Mouse (Mus musculus): ENCODE measurements around the gene Triap1. TPM values are rescaled to one million over a fixed set of nuclear protein-coding genes. Genes with fewer than 3 reads are reported as not detected.
"Not testable (repeated sequence)": the region's sequence is repeated elsewhere in the genome, so short reads cannot be mapped to it uniquely, and the experiment has no call there.

Gene Triap1
- total RNA-seq, 2 experiments from 2014 or later = 15.6 to 33.7 TPM

- ATAC-seq (replicated peaks; ENCODE audit: poor library complexity, severe bottlenecking) = no peak
These were observed 33.3 kb downstream of the Triap1 start for GRCm38 (mm10) chr5:115374204-115374820.

DNA sequence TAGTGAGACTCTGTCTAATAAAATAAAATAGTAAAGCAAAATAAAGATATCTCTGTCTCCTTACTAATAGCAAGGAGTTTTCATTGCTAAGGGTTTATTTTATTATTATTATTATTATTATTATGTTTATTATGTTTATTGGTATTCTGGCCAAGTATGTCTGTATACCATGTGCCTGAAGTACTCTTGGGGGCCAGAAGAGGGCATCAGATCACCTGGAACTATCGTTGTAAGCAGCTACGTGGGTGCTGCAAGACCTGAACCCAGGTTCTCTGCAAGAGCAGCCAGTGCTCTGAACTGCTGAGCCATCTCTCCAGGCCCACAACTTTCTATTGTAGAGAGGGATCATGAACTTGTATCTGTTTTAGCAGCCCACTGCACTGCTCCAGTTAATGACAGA is 34.4 kb downstream of the Triap1 start:
- ATAC-seq (replicated peaks; ENCODE audit: poor library complexity, severe bottlenecking) = no peak

DNA sequence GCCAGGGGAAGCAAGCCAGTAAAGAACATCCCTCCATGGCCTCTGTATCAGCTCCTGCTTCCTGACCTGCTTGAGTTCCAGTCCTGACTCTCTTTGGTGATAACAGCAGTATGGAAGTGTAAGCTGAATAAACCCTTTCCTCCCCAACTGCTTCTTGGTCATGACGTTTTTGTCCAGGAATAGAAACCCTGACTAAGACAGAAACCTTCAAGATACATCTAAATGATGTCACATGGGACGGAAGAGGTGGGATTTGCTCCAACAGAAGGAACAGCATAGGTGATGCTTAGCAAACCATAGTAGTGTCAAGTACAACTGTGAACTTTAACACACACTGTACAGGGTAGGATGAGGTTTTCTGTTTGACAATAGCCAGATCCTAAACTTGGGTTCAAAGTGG is 37.9 kb downstream of the Triap1 start:
- not testable (repeated sequence) for ATAC-seq (replicated peaks; ENCODE audit: poor library complexity, severe bottlenecking)

GRCm38 (mm10) chr5:115391935-115392334 is 50.9 kb downstream of the Triap1 start:
- ATAC-seq (replicated peaks; ENCODE audit: poor library complexity, severe bottlenecking) = no peak

- no peak for ATAC-seq (replicated peaks; ENCODE audit: poor library complexity, severe bottlenecking)
These were observed 51.9 kb downstream of the Triap1 start for GRCm38 (mm10) chr5:115392969-115393368.

Other genes with a start within 250 kb of the Triap1 start
- not detected in 2 replicates for gene Gm10401, start 242.9 kb upstream of the Triap1 start, total RNA-seq (2014; fragmentation: Nextera tagmentation)
- 0.26 TPM in 1 of 2 replicates, not detected in the other for gene Gm10401, start 242.9 kb upstream of the Triap1 start, total RNA-seq (2017)
- 32.0 and 59.2 TPM in 2 replicates for gene Acads, start 221.9 kb upstream of the Triap1 start, total RNA-seq (2014; fragmentation: Nextera tagmentation)
- gene Acads, start 221.9 kb upstream of the Triap1 start, total RNA-seq (2017) = 24.3 and 27.6 TPM in 2 replicates
- 12.5 and 16.4 TPM in 2 replicates for gene Unc119b, start 206.2 kb upstream of the Triap1 start, total RNA-seq (2014; fragmentation: Nextera tagmentation)
- gene Unc119b, start 206.2 kb upstream of the Triap1 start, total RNA-seq (2017) = 8.1 and 10.3 TPM in 2 replicates
- gene Mlec, start 183.0 kb upstream of the Triap1 start, total RNA-seq (2014; fragmentation: Nextera tagmentation) = 247 and 279 TPM in 2 replicates
- 290 and 318 TPM in 2 replicates for gene Mlec, start 183.0 kb upstream of the Triap1 start, total RNA-seq (2017)
- not detected in 2 replicates for gene Cabp1, start 146.8 kb upstream of the Triap1 start, total RNA-seq (2014; fragmentation: Nextera tagmentation)
- gene Cabp1, start 146.8 kb upstream of the Triap1 start, total RNA-seq (2017) = not detected in 2 replicates
- 92.9 and 109 TPM in 2 replicates for gene Pop5, start 105.4 kb upstream of the Triap1 start, total RNA-seq (2014; fragmentation: Nextera tagmentation)
- 74.0 and 75.4 TPM in 2 replicates for gene Pop5, start 105.4 kb upstream of the Triap1 start, total RNA-seq (2017)
- 70.1 and 93.7 TPM in 2 replicates for gene Rnf10, start 68.3 kb upstream of the Triap1 start, total RNA-seq (2014; fragmentation: Nextera tagmentation)
- gene Rnf10, start 68.3 kb upstream of the Triap1 start, total RNA-seq (2017) = 52.6 and 57.9 TPM in 2 replicates
- 21.1 and 24.8 TPM in 2 replicates for gene Coq5, start 61.6 kb upstream of the Triap1 start, total RNA-seq (2014; fragmentation: Nextera tagmentation)
- 35.3 and 41.9 TPM in 2 replicates for gene Coq5, start 61.6 kb upstream of the Triap1 start, total RNA-seq (2017)
- 491 and 531 TPM in 2 replicates for gene Dynll1, start 40.2 kb upstream of the Triap1 start, total RNA-seq (2014; fragmentation: Nextera tagmentation)
- 298 and 379 TPM in 2 replicates for gene Dynll1, start 40.2 kb upstream of the Triap1 start, total RNA-seq (2017)
- gene Srsf9, start 14.0 kb upstream of the Triap1 start, total RNA-seq (2014; fragmentation: Nextera tagmentation) = 75.1 and 80.7 TPM in 2 replicates
- 75.0 and 91.4 TPM in 2 replicates for gene Srsf9, start 14.0 kb upstream of the Triap1 start, total RNA-seq (2017)
- 48.0 and 50.2 TPM in 2 replicates for gene Gatc, start within 50 bp of the Triap1 start, total RNA-seq (2014; fragmentation: Nextera tagmentation)
- gene Gatc, start within 50 bp of the Triap1 start, total RNA-seq (2017) = 12.1 and 15.3 TPM in 2 replicates
- 446 and 566 TPM in 2 replicates for gene Cox6a1, start 7.8 kb downstream of the Triap1 start, total RNA-seq (2014; fragmentation: Nextera tagmentation)
- gene Cox6a1, start 7.8 kb downstream of the Triap1 start, total RNA-seq (2017) = 56.7 and 64.4 TPM in 2 replicates
- not detected in 2 replicates for gene Msi1, start 88.4 kb downstream of the Triap1 start, total RNA-seq (2014; fragmentation: Nextera tagmentation)
- gene Msi1, start 88.4 kb downstream of the Triap1 start, total RNA-seq (2017) = not detected in 2 replicates
- gene Pla2g1b, start 125.0 kb downstream of the Triap1 start, total RNA-seq (2014; fragmentation: Nextera tagmentation) = not detected in 2 replicates
- not detected in 2 replicates for gene Pla2g1b, start 125.0 kb downstream of the Triap1 start, total RNA-seq (2017)
- 9.2 and 23.1 TPM in 2 replicates for gene Sirt4, start 143.5 kb downstream of the Triap1 start, total RNA-seq (2014; fragmentation: Nextera tagmentation)
- 2.9 and 7.1 TPM in 2 replicates for gene Sirt4, start 143.5 kb downstream of the Triap1 start, total RNA-seq (2017)
- 56.2 and 57.1 TPM in 2 replicates for gene Pxn, start 165.5 kb downstream of the Triap1 start, total RNA-seq (2014; fragmentation: Nextera tagmentation)
- 110 and 111 TPM in 2 replicates for gene Pxn, start 165.5 kb downstream of the Triap1 start, total RNA-seq (2017)
- 2,324 and 2,796 TPM in 2 replicates for gene Rplp0, start 218.2 kb downstream of the Triap1 start, total RNA-seq (2014; fragmentation: Nextera tagmentation)
- 1,887 and 2,078 TPM in 2 replicates for gene Rplp0, start 218.2 kb downstream of the Triap1 start, total RNA-seq (2017)
- gene Gcn1l1, start 224.0 kb downstream of the Triap1 start, total RNA-seq (2014; fragmentation: Nextera tagmentation) = 26.9 and 43.5 TPM in 2 replicates
- 33.4 and 37.4 TPM in 2 replicates for gene Gcn1l1, start 224.0 kb downstream of the Triap1 start, total RNA-seq (2017)